Mouse (Mus musculus): ENCODE measurements around the gene Atg4c.

- TF ChIP-seq CTCF (IDR thresholded peaks at IDR 0.05; ENCODE audit: low read depth) = no peak
- TF ChIP-seq EP300 (IDR thresholded peaks at IDR 0.05; ENCODE audit: low read depth) = no peak
Observed at GRCm38 (mm10) chr4:99249826-99250225, 56.1 kb downstream of the Atg4c start.

Measured in liver, postnatal 0 days (tissue).